Mouse (Mus musculus): ENCODE data around the gene Olfr1065.

GRCm38 (mm10) chr2:86460434-86460833 lies 10.0 kb upstream of the Olfr1065 start:
- TF ChIP-seq GATA1 (IDR thresholded peaks at IDR 0.05; ENCODE audit: low read length) (no peak), TAL1 (IDR thresholded peaks at IDR 0.05; ENCODE audit: low read length) (no peak)

All from erythroblast, embryonic 14.5 days (primary cell).